Mouse (Mus musculus) megakaryocyte-erythroid progenitor cell, adult 5 weeks (primary cell): ENCODE measurements around the gene Etl4. TPM values are rescaled to one million over a fixed set of nuclear protein-coding genes. Genes with fewer than 3 reads are reported as not detected.

Experiments
- polyA plus RNA-seq: library from polyadenylated mRNA; stranded (reverse); fragments of >175 nt; gene quantifications from 2 replicates; pipeline ENCODE4 v1.2.3, GENCODE M21; 2012

The Etl4 gene
- 0.71 TPM in 1 of 2 replicates, not detected in the other for polyA plus RNA-seq

GRCm38 (mm10) chr2:19909171-19909899, at the start of gene Etl4:
Gene Etl4, plus strand, starts transcription at chr2:19909780.

